Mouse (Mus musculus): Measurements from ENCODE around the gene Fbxl5. TPM values are rescaled to one million over a fixed set of nuclear protein-coding genes. Genes with fewer than 3 reads are reported as not detected.
A peak's percentile ranks its signal among the peaks of the same experiment; 100 is the strongest.

The Fbxl5 gene
- polyA plus RNA-seq, 1 experiment from 2014 or later, result 41.8 TPM

DNA sequence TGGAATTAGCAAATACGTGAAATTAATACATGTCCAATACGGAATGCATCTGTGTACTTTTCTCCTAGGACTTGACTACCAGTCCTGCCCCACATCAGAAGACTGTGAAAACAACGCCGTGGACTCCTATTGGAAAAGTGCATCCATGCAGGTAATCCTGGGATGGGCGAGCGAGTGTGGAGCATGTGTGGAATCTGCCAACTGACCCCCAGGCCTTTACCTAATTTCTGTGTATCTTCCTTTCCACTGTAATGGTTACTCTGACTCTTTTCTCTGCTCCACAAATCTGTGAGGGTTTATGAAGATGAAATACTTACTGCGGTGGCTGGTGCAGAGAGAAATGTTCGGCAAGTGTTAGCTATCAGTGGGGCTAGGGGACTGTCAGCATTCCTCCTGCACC lies 761 bp upstream of the Fbxl5 start:
- Histone ChIP-seq H3K4me2 (no peak overlapping the region), H3K36me3 (ENCODE audit: control insufficient read depth, insufficient read depth, low read length) (no peaks in the 10 kb centered on the region), H3K9me3 (replicated peaks; ENCODE audit: control insufficient read depth, low read length) (no peaks in the 10 kb centered on the region), H3K27me3 (ENCODE audit: control insufficient read depth, insufficient read depth, low read length) (no peaks in the 10 kb centered on the region), H3K4me1 (ENCODE audit: control insufficient read depth, insufficient read depth, low read length) (no peaks in the 10 kb centered on the region), H3K4me3 (ENCODE audit: low read depth, low read length) (no peak overlapping the region), H3K9ac (ENCODE audit: low read depth, low read length) (no peak overlapping the region), H3K27ac (ENCODE audit: low read depth, low read length) (no peak overlapping the region)
- WGBS (ENCODE audit: insufficient replicate concordance), result 86% methylated on average over 8 of the region's 8 CpGs
- ATAC-seq (replicated peaks; ENCODE audit: insufficient number of reproducible peaks, low FRiP score, low TSS enrichment), result no peak

- H3K36me3 ChIP-seq (ENCODE audit: control insufficient read depth, insufficient read depth, low read length), result no peaks in the 10 kb centered on the region
- no peaks in the 10 kb centered on the region for H3K27me3 ChIP-seq (ENCODE audit: control insufficient read depth, insufficient read depth, low read length)
- H3K9ac ChIP-seq (ENCODE audit: low read depth, low read length), result no peak overlapping the region
- H3K4me3 ChIP-seq (ENCODE audit: low read depth, low read length), result no peak overlapping the region
- H3K4me2 ChIP-seq, result no peak overlapping the region
- no peak overlapping the region for H3K27ac ChIP-seq (ENCODE audit: low read depth, low read length)
- H3K4me1 ChIP-seq (ENCODE audit: control insufficient read depth, insufficient read depth, low read length), result no peaks in the 10 kb centered on the region
- no peak for ATAC-seq (replicated peaks; ENCODE audit: insufficient number of reproducible peaks, low FRiP score, low TSS enrichment)
- WGBS (ENCODE audit: insufficient replicate concordance), result 62% methylated on average over 11 of the region's 11 CpGs
- no peaks in the 10 kb centered on the region for H3K9me3 ChIP-seq (replicated peaks; ENCODE audit: control insufficient read depth, low read length)
These were observed 653 bp downstream of the Fbxl5 start for GRCm38 (mm10) chr5:43820785-43821184.

GRCm38 (mm10) chr5:43818695-43819094 lies 2.7 kb downstream of the Fbxl5 start, which contains the start of gene Bst1:
Gene Bst1 (plus strand): TSS chr5:43818885.
- ATAC-seq (replicated peaks; ENCODE audit: insufficient number of reproducible peaks, low FRiP score, low TSS enrichment), result no peak; the same call in 1 of the 2 replicates
- Histone ChIP-seq H3K4me2 (peak within 1 kb of the TSS; percentile 16; the same call in 1 of the 2 replicates), H3K27ac (ENCODE audit: low read depth, low read length) (no peak within 1 kb of the TSS)

DNA sequence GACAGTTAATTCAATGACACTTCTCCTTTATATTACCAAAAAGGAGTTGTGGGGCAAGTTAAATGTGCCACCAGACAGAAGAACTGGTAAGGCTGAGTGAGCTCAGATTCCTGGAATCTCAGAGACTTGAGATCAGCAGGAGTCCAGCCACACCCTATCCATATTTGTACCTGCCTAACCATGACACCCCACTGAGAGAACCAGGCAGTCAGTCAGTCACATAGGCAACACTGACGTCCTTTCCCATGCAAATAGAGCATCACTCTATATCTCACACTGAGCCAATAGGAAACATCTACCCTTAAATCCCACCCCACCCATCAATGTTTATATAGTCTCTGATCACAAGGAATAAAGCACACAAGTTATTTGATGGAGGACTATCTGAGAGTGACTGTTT lies 5.7 kb downstream of the Fbxl5 start:
- Histone ChIP-seq H3K27me3 (ENCODE audit: control insufficient read depth, insufficient read depth, low read length) (no peaks in the 10 kb centered on the region), H3K4me2 (no peak overlapping the region), H3K27ac (ENCODE audit: low read depth, low read length) (no peak overlapping the region), H3K4me3 (ENCODE audit: low read depth, low read length) (no peak overlapping the region), H3K4me1 (ENCODE audit: control insufficient read depth, insufficient read depth, low read length) (no peaks in the 10 kb centered on the region), H3K9me3 (replicated peaks; ENCODE audit: control insufficient read depth, low read length) (no peaks in the 10 kb centered on the region), H3K9ac (ENCODE audit: low read depth, low read length) (no peak overlapping the region), H3K36me3 (ENCODE audit: control insufficient read depth, insufficient read depth, low read length) (no peaks in the 10 kb centered on the region)
- 31% methylated on average over 1 of the region's 1 CpGs for WGBS (ENCODE audit: insufficient replicate concordance)
- no peak for ATAC-seq (replicated peaks; ENCODE audit: insufficient number of reproducible peaks, low FRiP score, low TSS enrichment)

More at GRCm38 (mm10) chr5:43818695-43819094, 2.7 kb downstream of the Fbxl5 start, which contains the start of gene Bst1:
- Histone ChIP-seq H3K9me3 (replicated peaks; ENCODE audit: control insufficient read depth, low read length) (no peaks in the 10 kb centered on the region), H3K4me3 (ENCODE audit: low read depth, low read length) (no peak within 1 kb of the TSS), H3K27me3 (ENCODE audit: control insufficient read depth, insufficient read depth, low read length) (no peaks in the 10 kb centered on the region), H3K4me1 (ENCODE audit: control insufficient read depth, insufficient read depth, low read length) (no peaks in the 10 kb centered on the region), H3K36me3 (ENCODE audit: control insufficient read depth, insufficient read depth, low read length) (no peaks in the 10 kb centered on the region), H3K9ac (ENCODE audit: low read depth, low read length) (no peak within 1 kb of the TSS)
- WGBS (ENCODE audit: insufficient replicate concordance), result 42% methylated on average over 12 of the region's 12 CpGs

DNA sequence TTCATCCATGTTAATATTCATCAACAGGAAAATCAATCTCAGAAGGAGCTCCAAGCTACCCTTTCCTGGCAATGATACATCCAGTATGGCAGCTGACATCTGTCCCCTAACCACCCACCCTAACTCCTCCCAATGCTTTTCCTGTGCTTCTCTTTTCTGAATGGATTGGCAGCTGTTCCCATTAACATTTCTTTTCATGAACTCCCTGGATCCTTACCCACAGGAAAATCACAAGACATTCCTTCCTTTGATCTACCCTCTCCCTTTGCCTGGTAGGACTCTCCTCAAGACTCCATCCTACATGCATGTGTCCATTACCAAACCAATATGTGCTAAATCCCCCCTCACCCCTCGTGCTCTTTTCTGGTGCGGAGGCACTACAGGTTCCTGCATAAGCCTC lies 6.9 kb downstream of the Fbxl5 start:
- no peaks in the 10 kb centered on the region for H3K9me3 ChIP-seq (replicated peaks; ENCODE audit: control insufficient read depth, low read length)
- 87% methylated on average over 2 of the region's 2 CpGs for WGBS (ENCODE audit: insufficient replicate concordance)
- H3K27ac ChIP-seq (ENCODE audit: low read depth, low read length), result no peak overlapping the region
- no peaks in the 10 kb centered on the region for H3K36me3 ChIP-seq (ENCODE audit: control insufficient read depth, insufficient read depth, low read length)
- H3K4me3 ChIP-seq (ENCODE audit: low read depth, low read length), result no peak overlapping the region
- no peak overlapping the region for H3K4me2 ChIP-seq
- no peaks in the 10 kb centered on the region for H3K27me3 ChIP-seq (ENCODE audit: control insufficient read depth, insufficient read depth, low read length)
- no peak overlapping the region for H3K9ac ChIP-seq (ENCODE audit: low read depth, low read length)
- H3K4me1 ChIP-seq (ENCODE audit: control insufficient read depth, insufficient read depth, low read length), result no peaks in the 10 kb centered on the region
- ATAC-seq (replicated peaks; ENCODE audit: insufficient number of reproducible peaks, low FRiP score, low TSS enrichment), result no peak

GRCm38 (mm10) chr5:43810427-43811062 lies 10.9 kb downstream of the Fbxl5 start:
- Histone ChIP-seq H3K4me1 (ENCODE audit: control insufficient read depth, insufficient read depth, low read length) (no peaks in the 10 kb centered on the region), H3K36me3 (ENCODE audit: control insufficient read depth, insufficient read depth, low read length) (no peaks in the 10 kb centered on the region), H3K4me2 (no peak overlapping the region), H3K27ac (ENCODE audit: low read depth, low read length) (no peak overlapping the region), H3K9ac (ENCODE audit: low read depth, low read length) (no peak overlapping the region), H3K9me3 (replicated peaks; ENCODE audit: control insufficient read depth, low read length) (no peaks in the 10 kb centered on the region), H3K4me3 (ENCODE audit: low read depth, low read length) (no peak overlapping the region), H3K27me3 (ENCODE audit: control insufficient read depth, insufficient read depth, low read length) (no peaks in the 10 kb centered on the region)
- 78% methylated on average over 1 of the region's 1 CpGs for WGBS (ENCODE audit: insufficient replicate concordance)
- ATAC-seq (replicated peaks; ENCODE audit: insufficient number of reproducible peaks, low FRiP score, low TSS enrichment), result no peak

DNA sequence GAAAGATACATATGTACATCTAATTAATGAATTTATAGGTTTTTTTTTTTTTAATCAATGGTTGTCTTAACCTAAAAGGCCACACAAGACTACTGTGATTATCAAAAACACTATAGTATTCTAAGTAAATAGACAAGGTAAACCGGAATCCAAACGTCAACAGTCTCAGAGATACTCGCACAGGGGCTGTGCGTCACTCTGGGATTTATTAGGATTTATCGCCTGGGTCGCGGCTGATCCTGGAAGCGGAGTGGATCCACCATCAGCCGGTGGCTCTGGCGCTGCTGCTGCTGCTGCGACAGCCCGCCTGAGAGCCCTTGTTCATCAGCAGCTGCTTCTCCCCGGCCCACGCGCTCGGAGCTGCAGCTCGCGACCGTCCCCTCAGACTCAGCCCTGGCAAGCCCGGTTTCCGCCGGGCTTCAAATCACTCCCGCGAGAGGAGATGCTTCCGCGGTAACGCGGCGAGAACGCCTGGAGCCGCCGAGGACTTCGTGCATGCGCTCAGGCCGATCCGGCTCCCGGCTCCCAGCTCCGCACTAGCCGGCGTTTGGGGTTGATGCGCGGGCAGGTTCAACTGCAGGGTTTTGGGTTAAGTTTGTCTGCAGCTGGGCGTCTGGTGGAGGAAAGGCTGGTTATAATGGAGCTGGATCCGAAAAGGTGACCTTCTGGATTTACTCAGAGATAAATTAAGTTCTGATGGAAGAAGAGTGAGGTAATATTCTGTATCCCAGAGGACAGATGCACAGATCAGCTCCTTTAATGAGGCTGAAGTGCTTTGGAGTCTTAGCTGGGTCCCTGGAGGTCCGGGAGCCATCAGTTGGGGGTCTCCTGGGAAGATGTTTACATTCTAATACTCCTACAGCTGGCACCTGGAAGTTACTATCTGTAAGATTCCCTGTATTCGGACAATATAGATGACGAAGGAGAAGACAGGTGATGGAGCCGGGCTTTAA lies 13.4 kb downstream of the Fbxl5 start:
- no peaks in the 10 kb centered on the region for H3K27me3 ChIP-seq (ENCODE audit: control insufficient read depth, insufficient read depth, low read length)
- 5% methylated on average over 48 of the region's 48 CpGs for WGBS (ENCODE audit: insufficient replicate concordance)
- peak overlapping the region; percentile 56 for H3K4me3 ChIP-seq (ENCODE audit: low read depth, low read length)

GRCm38 (mm10) chr5:43806914-43807313 lies 14.5 kb downstream of the Fbxl5 start:
- ATAC-seq (replicated peaks; ENCODE audit: insufficient number of reproducible peaks, low FRiP score, low TSS enrichment), result no peak
- Histone ChIP-seq H3K27me3 (ENCODE audit: control insufficient read depth, insufficient read depth, low read length) (no peaks in the 10 kb centered on the region), H3K4me3 (ENCODE audit: low read depth, low read length) (no peak overlapping the region), H3K4me1 (ENCODE audit: control insufficient read depth, insufficient read depth, low read length) (no peaks in the 10 kb centered on the region), H3K36me3 (ENCODE audit: control insufficient read depth, insufficient read depth, low read length) (no peaks in the 10 kb centered on the region), H3K9ac (ENCODE audit: low read depth, low read length) (no peak overlapping the region), H3K9me3 (replicated peaks; ENCODE audit: control insufficient read depth, low read length) (no peaks in the 10 kb centered on the region), H3K4me2 (no peak overlapping the region), H3K27ac (ENCODE audit: low read depth, low read length) (no peak overlapping the region)
- WGBS (ENCODE audit: insufficient replicate concordance), result 68% methylated on average over 4 of the region's 4 CpGs

More for the DNA sequence above, 13.4 kb downstream of the Fbxl5 start:
- H3K9ac ChIP-seq (ENCODE audit: low read depth, low read length), result peak overlapping the region; percentile 84
- H3K27ac ChIP-seq (ENCODE audit: low read depth, low read length), result peak overlapping the region; percentile 57; the same call in 1 of the 2 replicates
- peak; percentile 83 for ATAC-seq (replicated peaks; ENCODE audit: insufficient number of reproducible peaks, low FRiP score, low TSS enrichment)
- no peaks in the 10 kb centered on the region for H3K4me1 ChIP-seq (ENCODE audit: control insufficient read depth, insufficient read depth, low read length)
- H3K9me3 ChIP-seq (replicated peaks; ENCODE audit: control insufficient read depth, low read length), result no peaks in the 10 kb centered on the region
- peak overlapping the region; percentile 80 for H3K4me2 ChIP-seq
- H3K36me3 ChIP-seq (ENCODE audit: control insufficient read depth, insufficient read depth, low read length), result no peaks in the 10 kb centered on the region
